8 mouse cellular contexts compared by ENCODE assay signal in the genomic region with DNA sequence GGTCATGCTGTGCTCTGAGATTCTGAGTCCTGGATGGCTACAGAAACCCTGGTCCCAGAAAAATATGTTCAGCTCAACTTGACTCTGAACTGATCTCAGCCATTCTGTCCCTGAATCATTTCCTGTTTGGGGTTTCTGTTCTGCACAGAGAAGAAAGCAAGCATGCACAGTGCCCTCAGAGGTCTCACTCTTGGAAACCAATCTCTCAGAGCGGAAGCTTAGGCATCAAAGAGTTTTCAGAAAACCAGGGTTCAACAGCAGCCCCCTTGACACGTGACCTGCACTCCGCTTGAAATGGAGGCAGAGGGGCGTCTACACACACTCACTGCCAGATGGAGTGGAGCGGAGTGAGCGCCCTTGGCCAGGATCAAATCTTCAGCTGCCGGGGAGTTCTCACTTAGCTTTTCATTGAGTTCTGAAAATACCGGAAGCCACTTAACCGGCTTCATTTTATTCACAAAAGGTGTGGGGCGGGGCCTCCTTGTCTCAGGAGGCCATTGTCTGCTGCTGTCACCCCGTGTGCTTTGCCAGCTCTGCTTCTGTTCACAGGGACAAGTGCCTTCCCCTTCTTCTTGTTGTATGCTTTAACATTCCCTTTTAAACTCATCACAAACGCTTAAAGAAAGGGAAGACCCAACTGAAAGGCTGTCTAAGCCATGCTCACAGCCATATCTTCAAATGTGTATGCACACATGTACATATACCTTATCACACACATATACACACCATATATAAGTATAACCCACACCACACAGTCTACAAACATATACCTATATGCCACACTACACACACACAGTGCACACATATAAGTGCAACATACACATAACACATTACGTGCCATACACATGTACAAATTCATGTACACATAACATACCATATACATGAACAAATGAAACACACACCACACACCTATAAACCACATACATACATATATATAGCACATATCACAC. TPM values are rescaled to one million over a fixed set of nuclear protein-coding genes. Genes with fewer than 3 reads are reported as not detected.
DNase-seq lines count a peak whose midpoint lies in the region; ATAC-seq lines count a peak whose summit lies in the region.

No protein-coding gene starts in this region.

- no peaks in the 10 kb centered on the region for H3K36me3 ChIP-seq in embryonic facial prominence, embryonic 10.5 days (replicated peaks)
- no peaks in the 10 kb centered on the region for H3K36me3 ChIP-seq in hindbrain, embryonic 12.5 days
- H3K36me3 ChIP-seq in liver, embryonic 15.5 days (replicated peaks): 0 out of 2 replicates have a peak, but pooled peaks cover 3% of the 10 kb centered on the region

- peak; percentile 51; the same call in 1 of the 2 replicates for ATAC-seq in hindbrain, embryonic 12.5 days (ENCODE audit: low FRiP score)
- ATAC-seq in liver, embryonic 15.5 days (ENCODE audit: insufficient read depth): no peak

- no peak overlapping the region; the same call in 1 of the 2 replicates for H3K9ac ChIP-seq in hindbrain, embryonic 12.5 days
- no peak overlapping the region for H3K9ac ChIP-seq in liver, embryonic 15.5 days

- H3K4me2 ChIP-seq in hindbrain, embryonic 12.5 days (replicated peaks): peak overlapping the region; percentile 33; the same call in 1 of the 2 replicates
- peak overlapping the region; percentile 48 for H3K4me2 ChIP-seq in liver, embryonic 15.5 days

- no peaks in the 10 kb centered on the region for H3K9me3 ChIP-seq in embryonic facial prominence, embryonic 10.5 days
- no peaks in the 10 kb centered on the region for H3K9me3 ChIP-seq in hindbrain, embryonic 12.5 days (replicated peaks)
- no peaks in the 10 kb centered on the region for H3K9me3 ChIP-seq in liver, embryonic 15.5 days (replicated peaks)

- H3K4me1 ChIP-seq in embryonic facial prominence, embryonic 10.5 days: peaks cover 38% of the 10 kb centered on the region
- peaks cover 28% of the 10 kb centered on the region for H3K4me1 ChIP-seq in hindbrain, embryonic 12.5 days
- peaks cover 23% of the 10 kb centered on the region for H3K4me1 ChIP-seq in liver, embryonic 15.5 days (replicated peaks)

- 26% methylated on average over 13 of the region's 13 CpGs for WGBS in embryonic facial prominence, embryonic 10.5 days
- WGBS in hindbrain, embryonic 12.5 days: 24% methylated on average over 13 of the region's 13 CpGs
- 26% methylated on average over 13 of the region's 13 CpGs for WGBS in liver, embryonic 15.5 days (ENCODE audit: insufficient replicate concordance)

- DNase-seq in Muller cell, postnatal 12 days (ENCODE audit: inconsistent ontology term): peak; percentile 40
- peak; percentile 65 for DNase-seq in embryonic facial prominence, embryonic 10.5 days (ENCODE audit: low spot score)
- peak; percentile 48 to 68 for DNase-seq in spleen, adult 18-20 months
- no peak for DNase-seq in cerebellum, adult 9-10 months
- no peak for DNase-seq in adrenal gland, postnatal 14 days
- DNase-seq in testis, postnatal 10 days (ENCODE audit: low spot score): no peak

- H3K4me3 ChIP-seq in embryonic facial prominence, embryonic 10.5 days: peak overlapping the region; percentile 11; the same call in 1 of the 2 replicates
- no peak overlapping the region for H3K4me3 ChIP-seq in hindbrain, embryonic 12.5 days
- 0 out of 2 replicates have a peak overlapping the region, but pooled peaks have one; percentile 7 for H3K4me3 ChIP-seq in liver, embryonic 15.5 days (replicated peaks)

- no peaks in the 10 kb centered on the region for H3K27me3 ChIP-seq in embryonic facial prominence, embryonic 10.5 days (replicated peaks; ENCODE audit: low read depth, poor library complexity, severe bottlenecking)
- no peaks in the 10 kb centered on the region for H3K27me3 ChIP-seq in hindbrain, embryonic 12.5 days
- no peaks in the 10 kb centered on the region for H3K27me3 ChIP-seq in liver, embryonic 15.5 days

- H3K27ac ChIP-seq in embryonic facial prominence, embryonic 10.5 days (replicated peaks): peak overlapping the region; percentile 36
- H3K27ac ChIP-seq in hindbrain, embryonic 12.5 days: peak overlapping the region; percentile 48; the same call in 1 of the 2 replicates
- H3K27ac ChIP-seq in liver, embryonic 15.5 days (replicated peaks): peak overlapping the region; percentile 31; the same call in 1 of the 2 replicates

RNA-seq across cellular contexts. Expression of a gene that starts 36.2 kb away (rescaled TPM):
- polyA plus RNA-seq in embryonic facial prominence, embryonic 10.5 days (2016; fragmentation: Nextera tagmentation; extraction: Ambion mirVana): 65.0 and 67.6 TPM in 2 replicates
- polyA plus RNA-seq in hindbrain, embryonic 12.5 days (2016; fragmentation: Nextera tagmentation; extraction: Ambion mirVana): 101 and 108 TPM in 2 replicates
- polyA plus RNA-seq in liver, embryonic 15.5 days (2015; fragmentation: Nextera tagmentation; extraction: Ambion mirVana): 32.2 and 36.0 TPM in 2 replicates
- total RNA-seq in adrenal gland, postnatal 14 days (2021): 29.9 and 44.5 TPM in 2 replicates

Comparison
In these comparisons a context has a peak if more than half of its experiments do, and no peak if none do; other contexts are left out.
1. DNase-seq: peak in Muller cell, postnatal 12 days (single experiment), embryonic facial prominence, embryonic 10.5 days (single experiment) and spleen, adult 18-20 months (2 of 2); none in cerebellum, adult 9-10 months (single experiment), adrenal gland, postnatal 14 days (single experiment) and testis, postnatal 10 days (single experiment).
2. Peak in every context shown above with its lines, with median percentiles within 50 percentile points of each other: H3K27ac ChIP-seq.